Mouse (Mus musculus): ENCODE results near the gene Mrpl41. TPM values are rescaled to one million over a fixed set of nuclear protein-coding genes. Genes with fewer than 3 reads are reported as not detected.

Gene Mrpl41
- total RNA-seq, 2 experiments from 2014 or later = 96.8 to 99.2 TPM

GRCm38 (mm10) chr2:24942092-24942491, 32.8 kb downstream of the Mrpl41 start:
- no peak for DNase-seq (ENCODE audit: low spot score in 2 of 2)

DNA sequence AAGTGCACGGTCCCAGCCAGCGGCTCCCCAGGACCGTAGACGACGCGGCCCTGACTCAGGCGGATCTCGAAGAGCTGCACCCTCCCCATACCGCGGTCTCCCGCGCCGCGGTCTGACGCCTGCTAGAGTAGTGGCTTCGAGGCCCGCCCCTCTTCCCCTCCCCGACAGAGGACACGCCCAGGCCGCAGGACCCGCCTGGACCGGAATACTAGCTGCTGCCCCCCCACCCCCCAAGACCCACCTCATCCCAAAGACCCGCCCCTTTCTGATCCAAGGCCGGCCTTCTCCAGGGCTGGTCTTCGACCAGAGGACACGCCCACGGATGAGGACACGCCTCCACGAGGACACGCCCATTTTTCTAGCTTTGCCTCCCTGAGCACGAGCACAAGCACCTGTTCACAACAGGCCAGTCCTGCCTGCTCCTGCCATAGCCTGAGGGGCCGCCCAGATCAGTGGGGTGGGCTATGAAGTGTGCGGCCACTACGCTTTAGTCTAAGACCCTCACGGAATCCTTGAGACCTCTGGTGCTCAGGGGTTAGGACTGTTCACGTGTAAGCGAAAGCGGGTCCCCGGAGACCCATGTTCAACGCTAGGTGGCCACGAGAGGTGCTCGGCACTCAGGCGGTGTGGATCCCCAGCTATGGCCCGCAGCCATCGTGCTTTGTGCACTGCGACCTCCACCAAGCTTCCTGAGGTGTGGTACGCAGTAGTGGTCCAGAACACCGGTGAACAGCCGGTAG, 39.7 kb downstream of the Mrpl41 start, which contains the start of gene Arrdc1:
Arrdc1 (minus strand) TSS at position 196 of the 740 bp plus-strand sequence.
- DNase-seq (ENCODE audit: low spot score in 2 of 2) = peak; percentile 76 to 90

GRCm38 (mm10) chr2:24934441-24934963, 40.4 kb downstream of the Mrpl41 start:
- peak in 1 of 2 experiments; percentile 8 for DNase-seq (ENCODE audit: low spot score in 2 of 2)

- DNase-seq (ENCODE audit: low spot score in 2 of 2) = no peak
Observed at GRCm38 (mm10) chr2:24929593-24929992, 45.3 kb downstream of the Mrpl41 start.

- DNase-seq (ENCODE audit: low spot score in 2 of 2) = no peak
Observed at GRCm38 (mm10) chr2:24929119-24929518, 45.8 kb downstream of the Mrpl41 start.

DNA sequence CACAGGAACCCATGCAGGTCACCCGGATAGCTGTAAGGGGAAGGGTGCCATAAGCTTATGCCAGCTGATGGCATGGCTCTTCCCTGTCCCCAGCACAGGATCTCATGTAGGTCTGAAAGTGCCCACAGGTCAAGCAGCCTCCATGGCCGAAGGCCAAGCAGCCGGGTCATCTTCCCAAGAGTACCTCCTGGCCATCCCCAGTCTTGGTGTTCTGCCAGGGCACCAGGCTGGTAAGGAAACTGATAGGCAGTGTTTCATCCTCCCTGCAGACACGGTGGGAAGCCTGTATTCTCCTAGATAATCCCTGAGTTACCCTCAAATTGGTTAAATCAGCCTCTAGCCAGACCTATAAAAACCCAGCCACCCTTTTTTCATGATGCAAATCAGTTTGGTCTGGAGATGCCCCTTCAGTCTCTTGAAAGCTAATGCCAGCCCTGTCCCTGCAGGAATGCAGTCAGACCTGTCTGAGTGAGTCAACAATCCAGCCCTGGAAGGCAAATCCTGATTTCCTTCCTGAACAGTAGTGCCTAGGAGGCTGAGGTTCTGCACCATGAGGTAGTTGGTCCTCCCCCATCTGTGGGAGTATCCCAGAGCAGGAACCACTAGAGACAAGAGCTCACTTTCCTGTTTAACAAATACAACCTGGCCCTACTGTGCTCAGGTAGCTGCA, 47.0 kb downstream of the Mrpl41 start:
- DNase-seq (ENCODE audit: low spot score in 2 of 2) = no peak

DNA sequence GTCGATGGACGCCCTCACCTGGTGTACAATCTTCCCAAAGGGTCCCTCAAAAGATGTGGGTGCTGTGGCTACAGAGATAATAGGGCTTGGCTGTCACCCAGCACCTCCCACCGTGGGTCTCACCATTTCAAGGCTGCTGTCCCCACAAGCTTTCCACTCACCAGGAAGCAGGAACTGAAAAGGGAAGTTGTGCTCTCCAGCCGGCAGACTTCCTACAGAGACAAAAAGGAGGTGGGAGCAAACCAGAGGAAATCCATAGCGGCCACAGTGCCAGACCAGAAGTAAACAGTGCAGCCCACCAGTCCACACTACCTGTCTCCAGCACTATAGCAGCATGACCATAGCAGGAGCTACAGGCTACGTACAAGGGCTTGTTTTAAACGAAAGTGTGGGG, 47.9 kb downstream of the Mrpl41 start:
- no peak for DNase-seq (ENCODE audit: low spot score in 2 of 2)

- DNase-seq (ENCODE audit: low spot score in 2 of 2) = no peak
Observed at GRCm38 (mm10) chr2:24926345-24926964, 48.4 kb downstream of the Mrpl41 start.

DNA sequence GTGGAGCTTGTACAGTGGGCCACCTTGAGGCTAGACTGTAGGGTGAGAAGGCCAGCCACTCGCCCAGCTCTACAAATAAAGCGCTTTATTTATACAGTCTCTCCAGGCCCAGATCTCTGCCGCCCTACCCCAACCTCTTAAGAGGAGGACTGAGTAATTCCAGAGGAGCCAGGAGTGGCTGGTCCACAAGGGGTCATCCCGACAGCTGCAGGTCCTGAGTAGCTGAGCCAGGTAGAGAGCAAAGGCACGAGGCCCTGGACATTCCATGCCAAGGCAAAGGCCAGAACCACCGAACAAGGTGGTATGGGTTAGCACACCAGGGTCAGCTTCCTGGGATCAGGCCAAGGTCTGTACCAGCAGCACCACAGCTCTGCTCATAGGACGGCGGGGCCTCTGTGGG, 49.6 kb downstream of the Mrpl41 start:
- DNase-seq (ENCODE audit: low spot score in 2 of 2) = no peak

Small RNA genes lying within 50 kb of the gene (microRNA-seq; reads per million reads assigned to microRNA genes)
- 0 reads per million in 2 experiments for gene Gm22875

Other genes with a start within 250 kb of the Mrpl41 start
- 100 to 1,000 TPM in 1 of 2 experiments, 10 to 100 TPM in 1; 94.8 to 105 TPM for gene Cacna1b, start 211.9 kb downstream of the Mrpl41 start, total RNA-seq (2021)
- 10 to 100 TPM; 74.8 to 75.6 TPM for gene Ehmt1, start 55.5 kb downstream of the Mrpl41 start, total RNA-seq (2021)
- 10 to 100 TPM; 16.5 to 17.5 TPM for gene Arrdc1, start 39.8 kb downstream of the Mrpl41 start, total RNA-seq (2021)
- gene Zmynd19, start 25.3 kb downstream of the Mrpl41 start, total RNA-seq (2021) = 10 to 100 TPM; 34.6 to 36.8 TPM
- 10 to 100 TPM; 29.7 TPM for gene Dph7, start 12.7 kb downstream of the Mrpl41 start, total RNA-seq (2021)
- gene Pnpla7, start 935 bp upstream of the Mrpl41 start, total RNA-seq (2021) = 10 to 100 TPM; 23.8 to 24.7 TPM
- 1,000 to 10,000 TPM in 1 of 2 experiments, 100 to 1,000 TPM in 1; 982 to 1,031 TPM for gene Nsmf, start 79.3 kb upstream of the Mrpl41 start, total RNA-seq (2021)
- not detected for gene Entpd8, start 105.2 kb upstream of the Mrpl41 start, total RNA-seq (2021)
- not detected for gene Noxa1, start 120.1 kb upstream of the Mrpl41 start, total RNA-seq (2021)
- 10 to 100 TPM; 38.1 to 49.8 TPM for gene Nrarp, start 205.7 kb upstream of the Mrpl41 start, total RNA-seq (2021)
- 1 to 10 TPM; 1.7 to 2.0 TPM for gene Tor4a, start 221.8 kb upstream of the Mrpl41 start, total RNA-seq (2021)
- 10 to 100 TPM; 50.7 to 51.7 TPM for gene Nelfb, start 236.4 kb upstream of the Mrpl41 start, total RNA-seq (2021)
- not detected for gene Stpg3, start 239.5 kb upstream of the Mrpl41 start, total RNA-seq (2021)
- not detected for gene Fam166a, start 243.6 kb upstream of the Mrpl41 start, total RNA-seq (2021)
- 100 to 1,000 TPM; 415 to 455 TPM for gene Tubb4b, start 249.6 kb upstream of the Mrpl41 start, total RNA-seq (2021)

Measured in layer of hippocampus, postnatal 14 days (tissue).